Mouse (Mus musculus): ENCODE measurements around the gene Ndrg4. TPM values are rescaled to one million over a fixed set of nuclear protein-coding genes. Genes with fewer than 3 reads are reported as not detected.

Gene Ndrg4
- polyA plus RNA-seq (2012; rRNA removed), result 41.0 and 44.7 TPM in 2 replicates

GRCm38 (mm10) chr8:95676631-95677030 is at the start of gene Ndrg4:
TSS of gene Ndrg4 (plus strand) at chr8:95676980.

GRCm38 (mm10) chr8:95633262-95634062 is 43.3 kb upstream of the Ndrg4 start, which contains the start of gene Gins3:
TSS of gene Gins3 (plus strand) at chr8:95633453.

GRCm38 (mm10) chr8:95715676-95716531 is 39.1 kb downstream of the Ndrg4 start, which contains the start of gene Setd6:
TSS of gene Setd6 (plus strand) at chr8:95715881.

Other genes with a start within 250 kb of the Ndrg4 start
- gene Cfap20, start 242.1 kb upstream of the Ndrg4 start, polyA plus RNA-seq (2012; rRNA removed), result 39.2 and 55.8 TPM in 2 replicates
- gene Csnk2a2, start 186.9 kb upstream of the Ndrg4 start, polyA plus RNA-seq (2012; rRNA removed), result 9.8 and 10.3 TPM in 2 replicates
- gene Ccdc113, start 142.9 kb upstream of the Ndrg4 start, polyA plus RNA-seq (2012; rRNA removed), result not detected in 2 replicates
- not detected in 2 replicates for gene Prss54, start 100.6 kb upstream of the Ndrg4 start, polyA plus RNA-seq (2012; rRNA removed)
- gene Gins3, start 43.5 kb upstream of the Ndrg4 start, polyA plus RNA-seq (2012; rRNA removed), result 0.97 and 1.3 TPM in 2 replicates
- 10.4 and 11.7 TPM in 2 replicates for gene Setd6, start 38.9 kb downstream of the Ndrg4 start, polyA plus RNA-seq (2012; rRNA removed)
- gene Cnot1, start 130.5 kb downstream of the Ndrg4 start, polyA plus RNA-seq (2012; rRNA removed), result 70.0 and 73.8 TPM in 2 replicates
- gene Sap18b, start 148.4 kb downstream of the Ndrg4 start, polyA plus RNA-seq (2012; rRNA removed), result 26.0 and 43.5 TPM in 2 replicates
- gene Slc38a7, start 176.6 kb downstream of the Ndrg4 start, polyA plus RNA-seq (2012; rRNA removed), result 18.0 and 23.0 TPM in 2 replicates
- 53.6 and 58.1 TPM in 2 replicates for gene Got2, start 211.6 kb downstream of the Ndrg4 start, polyA plus RNA-seq (2012; rRNA removed)

Data from colon, adult 2 months (tissue).